Mouse (Mus musculus): Measurements from ENCODE around the gene Tor4a. TPM values are rescaled to one million over a fixed set of nuclear protein-coding genes. Genes with fewer than 3 reads are reported as not detected.

Gene Tor4a
- total and polyA plus RNA-seq, 3 experiments, result 12.6 to 20.4 (median 15.3) TPM

DNA sequence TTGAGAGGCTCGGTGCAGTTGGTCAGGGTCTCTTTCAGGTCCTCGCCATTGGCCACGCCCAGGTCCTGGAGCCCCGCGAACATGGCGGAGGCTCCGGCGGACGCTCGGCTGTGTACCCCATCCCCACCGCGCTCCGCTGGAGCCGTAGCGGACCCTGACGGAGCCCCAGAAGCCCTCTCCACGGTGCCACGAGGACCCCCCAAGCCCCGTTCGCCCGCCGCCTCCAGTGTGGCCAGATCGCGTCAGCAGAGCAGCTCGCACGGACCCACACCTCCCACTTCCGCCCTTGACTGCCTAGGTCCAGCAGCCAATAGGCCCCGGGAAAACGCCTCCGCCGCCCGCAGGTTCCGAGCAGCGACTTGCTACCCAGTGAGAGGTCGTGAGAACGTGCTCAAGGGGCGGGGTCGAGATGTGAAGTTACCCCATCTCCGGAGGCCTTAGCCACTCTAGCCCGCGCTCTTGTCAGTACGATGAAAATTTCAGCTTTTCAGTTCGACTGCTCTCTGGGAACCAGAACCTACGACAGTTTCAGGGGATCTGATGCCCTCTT, 14.5 kb upstream of the Tor4a start, which contains the start of gene Nelfb:
Nelfb (minus strand) TSS at position 369 of the 550 bp plus-strand sequence.
- dilution Hi-C loops (cut with MboI; ENCODE audit: extremely low pct_ligation_motif_present, extremely low pct_unique_long_range_greater_than_20kb, low sequenced_read_pairs) (no loop called here), in situ Hi-C loops (cut with MboI; ENCODE audit: low pct_ligation_motif_present, low pct_unique_long_range_greater_than_20kb, low sequenced_read_pairs) (no loop called here)
- Histone ChIP-seq H3K9ac (ENCODE audit: insufficient read depth, low read depth) (peak within 1 kb of the TSS; percentile 84), H3K4me2 (ENCODE audit: insufficient read depth, low read depth, poor library complexity, severe bottlenecking) (peak within 1 kb of the TSS; percentile 89), H3K27me3 (replicated peaks) (peaks cover 4% of the 10 kb centered on the region), H3K4me3 (replicated peaks in 1 of 3; ENCODE audit: low read depth in 2 of 3, low read length in 2 of 3, poor library complexity in 1 of 3) (peak within 1 kb of the TSS; percentile 78 to 93 (median 89)), H3K27ac (ENCODE audit: insufficient read depth, low read depth) (peak within 1 kb of the TSS; percentile 56), H3K36me3 (replicated peaks in 1 of 2; ENCODE audit: control insufficient read depth in 1 of 2, insufficient read depth in 1 of 2, low read length in 1 of 2) (peaks cover 23 to 35% of the 10 kb centered on the region in 2 experiments), H3K4me1 (ENCODE audit: control insufficient read depth in 1 of 2, insufficient read depth in 2 of 2) (peaks cover 11 to 29% of the 10 kb centered on the region in 2 experiments), H3K79me2 (replicated peaks; ENCODE audit: control insufficient read depth, extremely low read depth, insufficient read depth, poor library complexity, severe bottlenecking) (peaks cover 23% of the 10 kb centered on the region), H3K9me3 (replicated peaks; ENCODE audit: low read length) (no peaks in the 10 kb centered on the region)
- no peak for TF ChIP-seq ZNF384 (IDR thresholded peaks at IDR 0.05; ENCODE audit: low read depth, low read length)
- peak; percentile 74 for TF ChIP-seq MEF2A (IDR thresholded peaks at IDR 0.05; ENCODE audit: borderline replicate concordance, low read depth, low read length)
- TF ChIP-seq UBTF (IDR thresholded peaks at IDR 0.05; ENCODE audit: low read depth, low read length), result no peak
- peak; percentile 40; the same call in 1 of the 2 replicates for TF ChIP-seq GABPA (IDR thresholded peaks at IDR 0.05; ENCODE audit: insufficient replicate concordance, low read depth, low read length)
- no peak for TF ChIP-seq MAFK (IDR thresholded peaks at IDR 0.05; ENCODE audit: insufficient replicate concordance, low read length)
- peak; percentile 88 for TF ChIP-seq POLR2A (IDR thresholded peaks at IDR 0.05; ENCODE audit: low read depth, low read length)
- TF ChIP-seq KAT2A (IDR thresholded peaks at IDR 0.05; ENCODE audit: insufficient replicate concordance, low read length), result peak; percentile 86; the same call in 1 of the 2 replicates
- TF ChIP-seq TCF12 (IDR thresholded peaks at IDR 0.05; ENCODE audit: low read depth, low read length), result peak; percentile 91
- TF ChIP-seq EP300 (IDR thresholded peaks at IDR 0.05; ENCODE audit: low read length), result no peak
- TF ChIP-seq HCFC1 (IDR thresholded peaks at IDR 0.05; ENCODE audit: low read depth, low read length), result peak; percentile 93
- TF ChIP-seq USF2 (conservative IDR thresholded peaks at IDR 0.05; ENCODE audit: low read depth, low read length), result no peak
- peak; percentile 97 for TF ChIP-seq MXI1 (IDR thresholded peaks at IDR 0.05; ENCODE audit: low read depth, low read length)
- TF ChIP-seq SMC3 (IDR thresholded peaks at IDR 0.05; ENCODE audit: low read depth, low read length), result no peak
- peak; percentile 62 for TF ChIP-seq NRF1 (IDR thresholded peaks at IDR 0.05; ENCODE audit: low read depth, low read length)
- TF ChIP-seq RCOR1 (conservative IDR thresholded peaks at IDR 0.05; ENCODE audit: low read depth, low read length), result no peak
- TF ChIP-seq IRF4 (IDR thresholded peaks at IDR 0.05; ENCODE audit: low read depth, low read length), result peak; percentile 92
- TF ChIP-seq CHD2 (IDR thresholded peaks at IDR 0.05; ENCODE audit: low read length), result 0 out of 2 replicates have a peak, but pooled peaks have one; percentile 27
- TF ChIP-seq BHLHE40 (IDR thresholded peaks at IDR 0.05; ENCODE audit: low read depth, low read length), result peak; percentile 83
- TF ChIP-seq RAD21 (IDR thresholded peaks at IDR 0.05; ENCODE audit: low read depth, low read length), result no peak
- TF ChIP-seq MAZ (IDR thresholded peaks at IDR 0.05; ENCODE audit: low read depth, low read length), result peak; percentile 61; the same call in 1 of the 2 replicates
- peak; percentile 19; the same call in 1 of the 2 replicates for TF ChIP-seq ETS1 (conservative IDR thresholded peaks at IDR 0.05; ENCODE audit: low read depth, low read length)
- TF ChIP-seq E2F4 (IDR thresholded peaks at IDR 0.05; ENCODE audit: insufficient replicate concordance, low read depth, low read length), result peak; percentile 55; the same call in 1 of the 2 replicates
- TF ChIP-seq MYC (IDR thresholded peaks at IDR 0.05; ENCODE audit: low read depth, low read length), result peak; percentile 76; the same call in 1 of the 2 replicates
- no peak for TF ChIP-seq JUN (IDR thresholded peaks at IDR 0.05; ENCODE audit: insufficient read depth, low read depth, low read length)
- no peak for TF ChIP-seq CTCF (conservative IDR thresholded peaks at IDR 0.05 in 1 of 2, IDR thresholded peaks at IDR 0.05 in 1 of 2; ENCODE audit: low read depth in 2 of 2, low read length in 2 of 2)
- 0 out of 2 replicates have a peak, but pooled peaks have one; percentile 2 for TF ChIP-seq USF1 (IDR thresholded peaks at IDR 0.05; ENCODE audit: low read depth, low read length)
- TF ChIP-seq ELF1 (IDR thresholded peaks at IDR 0.05; ENCODE audit: low read depth, low read length), result peak; percentile 94
- peak; percentile 86 for TF ChIP-seq NELFE (IDR thresholded peaks at IDR 0.05; ENCODE audit: low read depth, low read length)
- peak; percentile 91 for TF ChIP-seq SIN3A (IDR thresholded peaks at IDR 0.05; ENCODE audit: low read length)
- TF ChIP-seq ZKSCAN1 (IDR thresholded peaks at IDR 0.05; ENCODE audit: borderline replicate concordance, low read depth, low read length), result no peak
- no peak; the same call in 1 of the 2 replicates for TF ChIP-seq POLR2AphosphoS2 (IDR thresholded peaks at IDR 0.05; ENCODE audit: low read depth, low read length)
- no peak for TF ChIP-seq ZC3H11A (IDR thresholded peaks at IDR 0.05; ENCODE audit: low read depth, low read length)
- TF ChIP-seq JUND (conservative IDR thresholded peaks at IDR 0.05; ENCODE audit: low read depth, low read length), result no peak
- TF ChIP-seq CHD1 (IDR thresholded peaks at IDR 0.05; ENCODE audit: low read depth, low read length), result no peak
- no peak for TF ChIP-seq PAX5 (IDR thresholded peaks at IDR 0.05; ENCODE audit: low read length)
- TF ChIP-seq MAX (IDR thresholded peaks at IDR 0.05; ENCODE audit: low read length), result peak; percentile 74
- TF ChIP-seq TBP (conservative IDR thresholded peaks at IDR 0.05; ENCODE audit: low read depth, low read length), result 0 out of 2 replicates have a peak, but pooled peaks have one; percentile 32
- TF ChIP-seq ZMIZ1 (IDR thresholded peaks at IDR 0.05; ENCODE audit: low read depth, low read length), result peak; percentile 82; the same call in 1 of the 2 replicates
- DNase-seq (ENCODE audit: extremely low read depth), result peak; percentile 95
